Mouse (Mus musculus) spleen, adult 18-20 months (tissue): ENCODE data around the gene Itih3.

Experiments
- DNase-seq, 2 experiments: peaks; one replicate each; pipeline ENCODE4 v3.0.0; 2022; ENCODE audit warnings: mixed read lengths in 2 of 2

The Itih3 gene

GRCm38 (mm10) chr14:30899972-30900371 is 23.6 kb downstream of the Itih3 start:
- DNase-seq: no peak

- DNase-seq: no peak
Measured at GRCm38 (mm10) chr14:30888271-30888732, 35.3 kb downstream of the Itih3 start.

DNA sequence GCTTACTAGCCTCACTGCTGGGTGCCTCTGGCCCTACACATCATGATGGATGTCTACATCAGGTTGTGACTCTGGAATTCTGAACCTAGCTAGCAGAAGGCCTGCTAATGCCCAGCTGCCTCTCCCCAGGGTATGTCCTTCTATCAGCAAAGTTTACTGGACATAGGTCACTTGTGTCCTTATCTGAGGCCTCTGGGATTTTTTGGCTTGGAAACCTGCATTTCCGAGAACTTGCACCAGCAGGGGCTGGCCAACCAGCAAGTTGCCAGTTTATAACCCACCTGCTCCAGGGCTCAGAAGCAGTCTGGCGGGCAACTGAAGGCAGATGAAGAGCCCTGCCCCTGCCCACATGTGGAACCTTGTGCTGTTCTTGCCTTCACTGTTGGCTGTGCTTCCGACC is 37.4 kb downstream of the Itih3 start, which contains the start of gene Itih4:
TSS of gene Itih4 (plus strand) at position 273 of the 400 bp plus-strand sequence.
- DNase-seq: no peak

- DNase-seq: no peak
Measured at GRCm38 (mm10) chr14:30885298-30885697, 38.3 kb downstream of the Itih3 start.

DNA sequence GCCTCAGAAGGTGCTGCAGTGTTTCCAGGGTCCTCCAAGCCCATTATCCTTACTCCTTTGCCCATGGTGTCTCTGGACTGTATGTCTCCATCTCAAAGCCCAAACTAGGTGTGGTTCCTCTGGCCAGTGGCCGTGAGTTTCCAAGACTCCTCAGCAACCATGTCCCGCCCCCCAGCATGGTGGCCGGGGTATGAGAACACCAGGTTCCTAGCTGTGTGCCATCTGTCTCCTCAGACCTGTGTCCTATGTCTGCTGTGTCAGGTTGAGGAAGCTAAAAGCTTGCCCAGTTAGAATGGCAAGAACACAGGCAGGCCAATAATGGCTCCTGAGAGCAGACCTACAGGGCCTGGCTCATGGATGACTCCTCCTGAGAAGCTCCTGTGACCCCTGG is 41.8 kb downstream of the Itih3 start:
- no peak for DNase-seq

GRCm38 (mm10) chr14:30880811-30881717 is 42.5 kb downstream of the Itih3 start:
- peak in 1 of 2 experiments; percentile 40 for DNase-seq

DNA sequence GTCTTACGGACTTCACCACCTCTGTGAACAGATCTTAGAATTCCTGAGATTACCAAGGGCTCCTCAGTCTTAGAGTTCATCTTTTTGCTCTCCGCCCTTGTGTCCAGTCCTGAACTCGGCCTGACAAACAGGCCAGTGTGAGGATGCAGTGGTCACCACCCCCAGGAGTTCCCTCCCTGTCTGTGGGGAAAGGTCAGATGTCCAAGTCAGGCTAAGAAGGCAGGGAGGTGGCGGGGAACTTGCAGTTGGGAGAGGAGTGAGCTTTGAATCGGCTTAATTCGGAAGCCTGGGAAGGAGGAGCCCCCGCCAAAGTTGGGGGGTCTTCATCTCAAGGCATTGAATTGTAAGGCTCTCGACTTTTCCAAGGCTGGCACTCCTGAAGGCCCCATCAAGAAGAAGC is 43.3 kb downstream of the Itih3 start:
- no peak for DNase-seq

DNA sequence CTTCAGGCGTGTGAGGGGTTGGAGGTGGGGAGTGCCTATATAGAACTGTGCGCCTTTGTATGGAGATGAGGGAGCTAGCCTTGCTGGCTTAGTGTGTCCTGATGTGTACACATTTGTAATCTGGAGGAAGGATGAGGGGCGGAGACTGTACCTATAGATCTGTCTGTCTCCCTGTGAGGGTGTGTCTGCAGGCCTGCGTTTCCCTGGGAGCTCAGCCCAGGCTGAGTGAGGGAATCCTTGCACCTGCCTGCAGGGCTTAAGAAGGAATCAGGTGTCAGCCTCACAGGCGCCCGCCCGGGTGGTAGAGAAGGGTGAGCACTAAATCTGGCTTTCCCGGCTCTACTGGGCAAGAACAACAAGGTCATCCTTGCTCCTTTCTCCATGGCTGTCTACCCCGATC is 43.8 kb downstream of the Itih3 start:
- DNase-seq: no peak

GRCm38 (mm10) chr14:30878958-30879571 is 44.5 kb downstream of the Itih3 start, which contains the start of gene Mustn1:
Gene Mustn1, plus strand, starts transcription at chr14:30879200.
- no peak for DNase-seq

GRCm38 (mm10) chr14:30877827-30878226 is 45.7 kb downstream of the Itih3 start:
- no peak for DNase-seq

GRCm38 (mm10) chr14:30876451-30876850 is 47.1 kb downstream of the Itih3 start:
- DNase-seq: no peak

GRCm38 (mm10) chr14:30875955-30876354 is 47.6 kb downstream of the Itih3 start:
- no peak for DNase-seq

DNA sequence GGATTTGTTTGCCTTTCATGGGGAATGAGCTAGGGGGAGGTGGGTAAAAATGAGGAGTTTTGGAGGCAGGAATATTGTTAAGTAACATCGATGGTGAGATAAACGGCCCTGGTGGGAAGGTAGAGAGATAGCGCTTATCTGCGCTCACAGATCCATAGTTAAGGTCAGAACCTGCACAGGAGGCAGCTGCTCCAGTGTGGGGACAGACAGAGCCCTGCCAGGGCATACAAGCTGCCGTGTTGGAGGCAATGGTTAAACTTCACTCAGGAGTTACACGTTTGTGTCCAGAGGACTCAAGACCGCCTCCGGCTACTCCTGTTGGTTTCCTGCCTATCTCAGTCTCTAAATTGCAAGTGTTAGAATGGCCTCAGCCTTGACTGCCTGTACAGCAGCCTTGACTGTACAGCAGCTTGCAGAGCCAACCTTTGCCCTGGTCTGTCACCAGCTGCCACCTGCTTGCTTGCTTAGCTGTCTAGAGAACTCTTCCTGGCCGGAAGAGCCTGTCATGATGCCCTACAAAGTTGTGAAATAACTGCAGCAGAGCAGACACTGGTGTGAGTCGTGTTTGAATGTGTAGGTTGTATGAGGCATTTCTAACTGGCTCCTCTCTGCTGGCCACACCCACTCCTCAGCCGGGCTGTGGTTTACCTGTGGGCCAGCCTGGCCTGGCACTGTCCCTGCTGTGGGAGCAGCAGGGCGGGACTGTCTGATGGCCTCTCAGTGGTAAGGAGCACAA is 48.3 kb downstream of the Itih3 start:
- no peak for DNase-seq

DNA sequence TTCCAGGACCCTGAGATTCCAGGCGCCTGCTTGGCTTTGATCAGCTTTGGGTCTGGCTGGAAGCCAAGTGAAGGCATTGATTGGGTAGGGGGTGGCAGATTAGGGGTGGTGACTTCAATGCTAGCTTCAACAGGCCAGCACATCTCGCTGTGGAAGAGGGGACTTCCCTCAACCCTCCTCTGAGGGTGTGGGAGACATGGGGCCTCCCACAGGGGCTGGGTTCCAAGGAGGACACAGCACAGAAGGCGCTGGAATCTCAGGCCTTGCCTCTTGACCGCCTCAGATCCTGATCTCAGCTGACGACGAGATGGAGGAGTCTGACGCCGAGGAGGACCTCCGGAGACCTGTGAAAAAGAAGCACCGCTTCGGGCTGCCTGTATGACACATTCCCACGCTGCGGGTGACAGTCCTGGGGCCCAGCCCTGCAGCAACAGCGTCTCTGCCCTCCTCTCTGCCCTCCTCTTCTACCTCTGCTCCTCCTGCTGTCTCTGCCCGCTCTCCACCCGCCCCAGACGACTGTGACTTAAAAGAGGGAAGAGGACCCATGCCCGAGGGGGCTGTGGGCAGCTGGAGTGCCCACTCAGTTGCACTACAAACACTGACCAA is 49.4 kb downstream of the Itih3 start:
- DNase-seq: no peak

DNA sequence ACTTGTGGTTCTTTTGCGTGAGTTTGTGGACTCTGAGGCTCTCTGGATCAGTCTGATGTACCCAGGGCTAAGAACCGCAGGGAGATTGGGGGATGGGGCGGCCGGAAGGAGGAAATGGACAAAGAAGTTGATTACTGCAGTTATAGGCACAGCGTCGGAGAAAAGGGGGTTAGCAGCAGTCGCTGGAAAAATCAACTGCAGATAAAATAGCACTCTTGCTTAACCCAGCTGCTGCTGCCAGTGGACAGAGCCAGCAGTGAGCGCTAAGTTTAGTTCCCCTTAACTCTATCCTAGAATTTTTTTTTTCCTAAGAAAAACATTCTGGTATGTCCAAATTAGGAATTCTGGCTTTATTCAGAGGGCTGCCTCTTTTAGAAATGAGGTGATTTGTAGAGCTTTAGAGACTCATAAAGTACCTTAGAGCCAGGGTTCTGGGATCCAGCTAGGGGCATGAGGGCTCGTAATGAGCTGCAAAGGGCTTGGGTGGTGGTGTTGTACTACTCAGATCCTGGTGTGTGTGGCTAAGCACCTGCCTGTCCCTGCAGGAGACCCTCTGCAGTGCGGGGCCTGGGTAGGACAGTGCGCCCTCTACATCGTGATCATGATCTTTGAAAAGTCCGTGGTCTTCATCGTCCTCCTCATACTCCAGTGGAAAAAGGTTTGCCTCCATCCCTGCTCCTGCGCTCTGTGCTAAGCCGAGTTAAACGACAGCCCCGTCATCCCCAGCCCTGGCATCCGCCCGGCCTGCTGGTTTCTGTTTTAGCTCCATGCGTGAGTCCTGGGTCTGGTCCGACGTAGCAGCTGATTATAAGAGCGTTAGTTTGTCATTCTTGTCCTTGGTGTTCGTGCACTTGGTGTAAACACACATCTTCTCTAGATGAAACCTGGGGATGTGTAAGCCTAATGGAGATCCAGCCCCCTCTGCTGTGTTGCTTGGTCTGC is 53.1 kb downstream of the Itih3 start:
- no peak for DNase-seq

DNA sequence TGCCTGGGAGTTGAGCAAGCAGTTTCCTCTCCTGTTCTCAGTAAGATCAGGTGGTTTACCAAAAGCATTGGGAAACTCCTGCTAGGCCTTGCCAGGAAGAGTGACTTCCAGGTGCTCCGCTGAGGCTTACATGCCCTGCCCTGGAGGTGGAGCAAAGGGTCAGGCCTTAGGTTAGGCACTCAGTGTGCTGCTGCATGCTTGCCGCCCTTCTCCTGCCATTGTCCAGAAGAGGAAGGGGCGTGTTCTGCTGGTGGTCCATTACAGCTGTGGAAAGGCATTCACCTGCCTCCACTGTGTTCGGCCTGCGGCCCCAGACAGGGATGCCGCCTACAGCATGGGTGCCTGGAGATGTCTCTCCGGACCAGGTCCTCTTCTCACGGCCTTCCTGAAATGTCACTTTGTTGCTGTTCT is 54.2 kb downstream of the Itih3 start:
- DNase-seq: no peak

- DNase-seq: no peak
Measured at GRCm38 (mm10) chr14:30868826-30869225, 54.7 kb downstream of the Itih3 start.

- peak in 1 of 2 experiments; percentile 61 for DNase-seq
Measured at GRCm38 (mm10) chr14:30867042-30867441, 56.5 kb downstream of the Itih3 start.

DNA sequence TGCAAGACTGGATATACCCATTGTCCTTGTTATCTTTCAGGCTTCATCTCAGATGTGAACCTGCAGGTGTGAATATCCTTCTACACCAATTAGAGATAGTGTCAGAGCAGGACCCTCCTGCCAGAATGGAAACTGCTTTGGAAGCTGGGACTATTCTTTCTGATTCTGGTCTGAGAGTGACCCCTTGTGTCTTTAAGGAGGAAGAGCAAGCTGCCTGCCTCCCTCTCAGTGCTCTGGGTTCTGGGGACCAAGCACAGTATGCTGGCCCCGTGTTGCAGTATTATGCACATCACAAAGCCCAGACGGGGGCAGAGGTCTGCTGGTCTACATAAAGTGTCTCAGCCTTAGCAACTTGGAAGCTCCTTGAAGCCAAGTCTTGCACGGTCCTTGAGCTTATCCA is 58.2 kb downstream of the Itih3 start:
- DNase-seq: no peak

- DNase-seq: no peak
Measured at GRCm38 (mm10) chr14:30862368-30862767, 61.2 kb downstream of the Itih3 start.

GRCm38 (mm10) chr14:30861421-30862125 is 62.0 kb downstream of the Itih3 start:
- DNase-seq: no peak
